Mouse (Mus musculus) limb, embryonic 14.5 days (tissue): ENCODE measurements around the gene Glul. TPM values are rescaled to one million over a fixed set of nuclear protein-coding genes. Genes with fewer than 3 reads are reported as not detected.

Experiments
- ATAC-seq: fragments of 200-750 bp; cut with Nextera tagmentation; 2 replicates; pipeline ENCODE4 v1.8.0; 2017; ENCODE audit warnings: low read depth, moderate number of reproducible peaks, moderate TSS enrichment; ENCODE audit not compliant: low FRiP score
- DNase-seq: peaks from one replicate; pipeline ENCODE4 v3.0.0-alpha.2; 2015; ENCODE audit warnings: low spot score
- H3K27ac ChIP-seq: fragments of 300-500 bp; sonication (generic); replicated peaks from 2 replicates; pipeline ENCODE4 v1.5.1; 2014; ENCODE audit warnings: low read depth, mild to moderate bottlenecking, low read length, moderate library complexity, mixed read lengths
- H3K27me3 ChIP-seq: fragments of 300-500 bp; sonication (generic); 2 replicates; pipeline ENCODE4 v1.6.1; 2014; ENCODE audit warnings: low read length, mixed read lengths; ENCODE audit not compliant: control insufficient read depth, insufficient read depth
- H3K36me3 ChIP-seq: fragments of 300-500 bp; sonication (generic); 2 replicates; pipeline ENCODE4 v1.6.1; 2014; ENCODE audit warnings: mild to moderate bottlenecking, low read length, moderate library complexity, mixed read lengths; ENCODE audit not compliant: control insufficient read depth, insufficient read depth
- H3K4me1 ChIP-seq: fragments of 300-500 bp; sonication (generic); 2 replicates; pipeline ENCODE4 v1.6.1; 2014; ENCODE audit warnings: antibody characterized with exemption, low read length, mixed read lengths; ENCODE audit not compliant: control insufficient read depth, insufficient read depth
- H3K4me2 ChIP-seq: fragments of 300-500 bp; sonication (generic); replicated peaks from 2 replicates; pipeline ENCODE4 v1.6.1; 2014; ENCODE audit warnings: low read depth, mild to moderate bottlenecking, low read length, moderate library complexity; ENCODE audit not compliant: severe bottlenecking
- H3K4me3 ChIP-seq: fragments of 300-500 bp; sonication (generic); replicated peaks from 2 replicates; pipeline ENCODE4 v1.5.1; 2014; ENCODE audit warnings: low read length
- H3K9ac ChIP-seq: fragments of 300-500 bp; sonication (generic); 2 replicates; pipeline ENCODE4 v1.6.1; 2014; ENCODE audit warnings: mild to moderate bottlenecking, low read depth, low read length, moderate library complexity; ENCODE audit not compliant: severe bottlenecking
- H3K9me3 ChIP-seq: fragments of 300-500 bp; sonication (generic); 2 replicates; pipeline ENCODE4 v1.6.1; 2016; ENCODE audit warnings: low read length; ENCODE audit not compliant: control insufficient read depth
- POLR2A ChIP-seq: fragments of 200-500 bp; IDR thresholded peaks from 2 replicates; pipeline ENCODE4 v1.8.0; 2012; ENCODE audit warnings: inconsistent platforms, mild to moderate bottlenecking, moderate library complexity, borderline replicate concordance; ENCODE audit not compliant: insufficient read depth, insufficient read length; ENCODE audit errors: extremely low read depth
- WGBS: fragments of 180-500 bp; shearing (Covaris S2); extraction: QIAGEN DNeasy Blood & Tissue Kit; methylation state at CpG from one replicate; pipeline ENCODE4 v1.1.7; 2014; 5-methylcytosine and 5-hydroxymethylcytosine counted together
- polyA plus RNA-seq, 2 experiments: library from polyadenylated mRNA; depleted of rRNA in 1 of 2; stranded (reverse) in 1 of 2; unstranded in 1 of 2; fragments of >200 nt; fragmentation: Nextera tagmentation in 1 of 2; extraction: Ambion mirVana in 1 of 2; gene quantifications; 2 replicates each; pipeline versions ENCODE4 v1.2.1 to v1.2.3; 2012 to 2014

Glul gene
- polyA plus RNA-seq, 2 experiments = 88.6 to 94.2 TPM

GRCm38 (mm10) chr1:153903006-153903405 is 3.3 kb downstream of the Glul start:
- Histone ChIP-seq H3K9me3 (no peaks in the 10 kb centered on the region), H3K4me2 (no peak overlapping the region), H3K27me3 (no peaks in the 10 kb centered on the region), H3K4me3 (no peak overlapping the region), H3K9ac (no peak overlapping the region), H3K4me1 (no peaks in the 10 kb centered on the region), H3K27ac (no peak overlapping the region), H3K36me3 (peaks cover 53% of the 10 kb centered on the region)
- no peak for ATAC-seq
- 88% methylated on average over 13 of the region's 13 CpGs for WGBS
- no peak for TF ChIP-seq POLR2A
- no peak for DNase-seq

GRCm38 (mm10) chr1:153904236-153904635 is 4.5 kb downstream of the Glul start:
- no peak for DNase-seq
- Histone ChIP-seq H3K4me2 (no peak overlapping the region), H3K9ac (no peak overlapping the region), H3K9me3 (no peaks in the 10 kb centered on the region), H3K36me3 (peaks cover 66% of the 10 kb centered on the region), H3K4me3 (no peak overlapping the region), H3K27ac (no peak overlapping the region), H3K4me1 (no peaks in the 10 kb centered on the region), H3K27me3 (no peaks in the 10 kb centered on the region)
- 91% methylated on average over 14 of the region's 14 CpGs for WGBS
- TF ChIP-seq POLR2A = no peak
- no peak for ATAC-seq

GRCm38 (mm10) chr1:153905884-153906283 is 6.1 kb downstream of the Glul start:
- peaks cover 80% of the 10 kb centered on the region for H3K36me3 ChIP-seq
- no peaks in the 10 kb centered on the region for H3K9me3 ChIP-seq
- no peaks in the 10 kb centered on the region for H3K27me3 ChIP-seq
- H3K4me3 ChIP-seq = no peak overlapping the region
- no peaks in the 10 kb centered on the region for H3K4me1 ChIP-seq
- 94% methylated on average over 3 of the region's 3 CpGs for WGBS
- H3K9ac ChIP-seq = no peak overlapping the region
- no peak for ATAC-seq
- DNase-seq = no peak
- H3K4me2 ChIP-seq = no peak overlapping the region
- TF ChIP-seq POLR2A = no peak
- H3K27ac ChIP-seq = no peak overlapping the region

GRCm38 (mm10) chr1:153908208-153908607 is 8.5 kb downstream of the Glul start:
- Histone ChIP-seq H3K9ac (no peak overlapping the region), H3K27me3 (no peaks in the 10 kb centered on the region), H3K27ac (no peak overlapping the region), H3K9me3 (no peaks in the 10 kb centered on the region), H3K4me1 (no peaks in the 10 kb centered on the region), H3K36me3 (peaks cover 75% of the 10 kb centered on the region), H3K4me2 (no peak overlapping the region), H3K4me3 (no peak overlapping the region)
- 95% methylated on average over 6 of the region's 6 CpGs for WGBS
- no peak for ATAC-seq
- DNase-seq = no peak
- no peak for TF ChIP-seq POLR2A

GRCm38 (mm10) chr1:153908741-153909140 is 9.0 kb downstream of the Glul start:
- TF ChIP-seq POLR2A = no peak
- Histone ChIP-seq H3K4me3 (no peak overlapping the region), H3K27ac (no peak overlapping the region), H3K4me2 (no peak overlapping the region), H3K9me3 (no peaks in the 10 kb centered on the region), H3K36me3 (peaks cover 70% of the 10 kb centered on the region), H3K27me3 (no peaks in the 10 kb centered on the region), H3K9ac (no peak overlapping the region), H3K4me1 (no peaks in the 10 kb centered on the region)
- ATAC-seq (no peak), DNase-seq (no peak)
- WGBS = 84% methylated on average over 4 of the region's 4 CpGs
